Mouse (Mus musculus): ENCODE measurements around the gene Nup160. TPM values are rescaled to one million over a fixed set of nuclear protein-coding genes. Genes with fewer than 3 reads are reported as not detected.

Nup160 gene
- polyA plus RNA-seq, 1 experiment = 133 TPM

- Histone ChIP-seq H3K9ac (ENCODE audit: low read depth, poor library complexity, severe bottlenecking) (no peak overlapping the region), H3K27ac (ENCODE audit: insufficient read depth, low read length) (no peak overlapping the region), H3K9me3 (replicated peaks; ENCODE audit: control insufficient read depth, insufficient read depth, low read length, poor library complexity, severe bottlenecking) (no peaks in the 10 kb centered on the region), H3K4me1 (ENCODE audit: control insufficient read depth, insufficient read depth, low read length) (no peaks in the 10 kb centered on the region), H3K27me3 (ENCODE audit: control insufficient read depth, insufficient read depth, low read length, poor library complexity, severe bottlenecking) (no peaks in the 10 kb centered on the region), H3K36me3 (ENCODE audit: control insufficient read depth, insufficient read depth, low read length, poor library complexity, severe bottlenecking) (no peaks in the 10 kb centered on the region), H3K4me3 (ENCODE audit: low read depth, low read length) (no peak overlapping the region)
- TF ChIP-seq CTCF (IDR thresholded peaks at IDR 0.05; ENCODE audit: low read depth, low read length) (no peak), POLR2A (IDR thresholded peaks at IDR 0.05; ENCODE audit: insufficient read depth, low read length) (no peak), EP300 (IDR thresholded peaks at IDR 0.05; ENCODE audit: insufficient read depth, low read depth, low read length) (no peak)
Measured at GRCm38 (mm10) chr2:90636853-90637252, 40.2 kb upstream of the Nup160 start.

GRCm38 (mm10) chr2:90638986-90639746 lies 37.8 kb upstream of the Nup160 start:
- H3K27me3 ChIP-seq (ENCODE audit: control insufficient read depth, insufficient read depth, low read length, poor library complexity, severe bottlenecking) = no peaks in the 10 kb centered on the region
- no peak for TF ChIP-seq EP300 (IDR thresholded peaks at IDR 0.05; ENCODE audit: insufficient read depth, low read depth, low read length)
- no peaks in the 10 kb centered on the region for H3K36me3 ChIP-seq (ENCODE audit: control insufficient read depth, insufficient read depth, low read length, poor library complexity, severe bottlenecking)
- no peak overlapping the region for H3K4me3 ChIP-seq (ENCODE audit: low read depth, low read length)
- H3K27ac ChIP-seq (ENCODE audit: insufficient read depth, low read length) = no peak overlapping the region
- no peaks in the 10 kb centered on the region for H3K9me3 ChIP-seq (replicated peaks; ENCODE audit: control insufficient read depth, insufficient read depth, low read length, poor library complexity, severe bottlenecking)
- no peak overlapping the region for H3K9ac ChIP-seq (ENCODE audit: low read depth, poor library complexity, severe bottlenecking)
- H3K4me1 ChIP-seq (ENCODE audit: control insufficient read depth, insufficient read depth, low read length) = no peaks in the 10 kb centered on the region

GRCm38 (mm10) chr2:90639747-90640699 lies 37.0 kb upstream of the Nup160 start:
- TF ChIP-seq CTCF (IDR thresholded peaks at IDR 0.05; ENCODE audit: low read depth, low read length) = no peak
- TF ChIP-seq EP300 (IDR thresholded peaks at IDR 0.05; ENCODE audit: insufficient read depth, low read depth, low read length) = no peak
- TF ChIP-seq POLR2A (IDR thresholded peaks at IDR 0.05; ENCODE audit: insufficient read depth, low read length) = no peak
- Histone ChIP-seq H3K9me3 (replicated peaks; ENCODE audit: control insufficient read depth, insufficient read depth, low read length, poor library complexity, severe bottlenecking) (no peaks in the 10 kb centered on the region), H3K4me1 (ENCODE audit: control insufficient read depth, insufficient read depth, low read length) (no peaks in the 10 kb centered on the region), H3K27me3 (ENCODE audit: control insufficient read depth, insufficient read depth, low read length, poor library complexity, severe bottlenecking) (no peaks in the 10 kb centered on the region), H3K36me3 (ENCODE audit: control insufficient read depth, insufficient read depth, low read length, poor library complexity, severe bottlenecking) (no peaks in the 10 kb centered on the region), H3K27ac (ENCODE audit: insufficient read depth, low read length) (no peak overlapping the region), H3K4me3 (ENCODE audit: low read depth, low read length) (no peak overlapping the region), H3K9ac (ENCODE audit: low read depth, poor library complexity, severe bottlenecking) (no peak overlapping the region)

- Histone ChIP-seq H3K9ac (ENCODE audit: low read depth, poor library complexity, severe bottlenecking) (no peak overlapping the region), H3K27me3 (ENCODE audit: control insufficient read depth, insufficient read depth, low read length, poor library complexity, severe bottlenecking) (no peaks in the 10 kb centered on the region), H3K9me3 (replicated peaks; ENCODE audit: control insufficient read depth, insufficient read depth, low read length, poor library complexity, severe bottlenecking) (no peaks in the 10 kb centered on the region), H3K27ac (ENCODE audit: insufficient read depth, low read length) (no peak overlapping the region), H3K36me3 (ENCODE audit: control insufficient read depth, insufficient read depth, low read length, poor library complexity, severe bottlenecking) (no peaks in the 10 kb centered on the region), H3K4me3 (ENCODE audit: low read depth, low read length) (no peak overlapping the region), H3K4me1 (ENCODE audit: control insufficient read depth, insufficient read depth, low read length) (no peaks in the 10 kb centered on the region)
- TF ChIP-seq POLR2A (IDR thresholded peaks at IDR 0.05; ENCODE audit: insufficient read depth, low read length) (no peak), CTCF (IDR thresholded peaks at IDR 0.05; ENCODE audit: low read depth, low read length) (no peak), EP300 (IDR thresholded peaks at IDR 0.05; ENCODE audit: insufficient read depth, low read depth, low read length) (no peak)
Measured at GRCm38 (mm10) chr2:90641007-90641709, 35.9 kb upstream of the Nup160 start.

- Histone ChIP-seq H3K36me3 (ENCODE audit: control insufficient read depth, insufficient read depth, low read length, poor library complexity, severe bottlenecking) (no peaks in the 10 kb centered on the region), H3K4me3 (ENCODE audit: low read depth, low read length) (no peak overlapping the region), H3K9me3 (replicated peaks; ENCODE audit: control insufficient read depth, insufficient read depth, low read length, poor library complexity, severe bottlenecking) (no peaks in the 10 kb centered on the region), H3K27me3 (ENCODE audit: control insufficient read depth, insufficient read depth, low read length, poor library complexity, severe bottlenecking) (no peaks in the 10 kb centered on the region), H3K4me1 (ENCODE audit: control insufficient read depth, insufficient read depth, low read length) (no peaks in the 10 kb centered on the region), H3K9ac (ENCODE audit: low read depth, poor library complexity, severe bottlenecking) (no peak overlapping the region), H3K27ac (ENCODE audit: insufficient read depth, low read length) (no peak overlapping the region)
- no peak for TF ChIP-seq POLR2A (IDR thresholded peaks at IDR 0.05; ENCODE audit: insufficient read depth, low read length)
- no peak for TF ChIP-seq EP300 (IDR thresholded peaks at IDR 0.05; ENCODE audit: insufficient read depth, low read depth, low read length)
- no peak for TF ChIP-seq CTCF (IDR thresholded peaks at IDR 0.05; ENCODE audit: low read depth, low read length)
Measured at GRCm38 (mm10) chr2:90641710-90642039, 35.3 kb upstream of the Nup160 start.

Measured in ES-Bruce4 (cell line).